Mouse (Mus musculus): Measurements from ENCODE around the gene Mybbp1a. TPM values are rescaled to one million over a fixed set of nuclear protein-coding genes. Genes with fewer than 3 reads are reported as not detected.

Mybbp1a gene
- polyA plus RNA-seq, 1 experiment from 2014 or later = 82.1 TPM

DNA sequence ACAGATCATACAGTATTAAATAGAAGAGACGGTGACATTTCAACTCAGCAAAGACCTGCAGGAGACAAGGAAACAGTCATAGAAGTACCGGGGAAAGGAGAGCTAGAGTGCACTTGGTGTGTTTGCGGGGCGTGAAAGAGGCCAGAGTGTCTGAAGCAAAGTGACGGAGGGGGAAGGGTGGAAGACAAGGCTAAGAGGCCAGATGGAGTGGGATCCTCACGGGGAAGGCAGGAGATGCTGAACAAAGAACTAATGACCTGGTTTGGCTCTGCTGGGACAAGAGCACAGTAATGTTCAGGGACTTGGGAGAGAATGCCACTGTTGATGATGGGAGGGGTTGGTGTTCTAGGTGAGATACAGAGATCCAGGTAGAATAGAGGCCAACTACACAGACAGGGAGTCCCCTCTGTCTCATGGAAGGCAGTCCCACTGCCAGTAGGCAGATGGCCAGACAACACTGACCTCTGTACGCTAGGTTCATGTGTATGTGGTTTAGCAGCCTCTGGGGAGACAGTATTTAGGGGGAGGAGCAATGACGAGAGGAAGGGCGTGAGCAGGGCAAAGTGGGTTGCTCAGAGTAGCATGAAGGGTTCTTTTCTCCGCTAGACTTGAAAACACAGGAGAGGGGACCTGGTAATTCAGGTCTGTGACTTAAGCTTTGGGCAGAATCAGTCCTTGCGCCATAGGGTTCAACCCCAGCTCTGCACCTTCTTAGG is 25.0 kb downstream of the Mybbp1a start:
- Histone ChIP-seq H3K4me1 (ENCODE audit: control insufficient read depth, insufficient read depth, low read length) (peaks cover 6% of the 10 kb centered on the region; the same call in 1 of the 2 replicates), H3K4me2 (ENCODE audit: low read length) (no peak overlapping the region), H3K9me3 (replicated peaks; ENCODE audit: control insufficient read depth, low read length) (no peaks in the 10 kb centered on the region), H3K27me3 (replicated peaks; ENCODE audit: control insufficient read depth, insufficient read depth, low read length) (no peaks in the 10 kb centered on the region), H3K36me3 (ENCODE audit: control insufficient read depth, insufficient read depth, low read length) (no peaks in the 10 kb centered on the region), H3K27ac (ENCODE audit: low read depth, low read length) (no peak overlapping the region), H3K4me3 (ENCODE audit: low read depth, low read length) (no peak overlapping the region), H3K9ac (ENCODE audit: low read length) (no peak overlapping the region)
- WGBS = 84% methylated on average over 11 of the region's 11 CpGs
- DNase-seq (ENCODE audit: low spot score) (no peak), ATAC-seq (no peak)

DNA sequence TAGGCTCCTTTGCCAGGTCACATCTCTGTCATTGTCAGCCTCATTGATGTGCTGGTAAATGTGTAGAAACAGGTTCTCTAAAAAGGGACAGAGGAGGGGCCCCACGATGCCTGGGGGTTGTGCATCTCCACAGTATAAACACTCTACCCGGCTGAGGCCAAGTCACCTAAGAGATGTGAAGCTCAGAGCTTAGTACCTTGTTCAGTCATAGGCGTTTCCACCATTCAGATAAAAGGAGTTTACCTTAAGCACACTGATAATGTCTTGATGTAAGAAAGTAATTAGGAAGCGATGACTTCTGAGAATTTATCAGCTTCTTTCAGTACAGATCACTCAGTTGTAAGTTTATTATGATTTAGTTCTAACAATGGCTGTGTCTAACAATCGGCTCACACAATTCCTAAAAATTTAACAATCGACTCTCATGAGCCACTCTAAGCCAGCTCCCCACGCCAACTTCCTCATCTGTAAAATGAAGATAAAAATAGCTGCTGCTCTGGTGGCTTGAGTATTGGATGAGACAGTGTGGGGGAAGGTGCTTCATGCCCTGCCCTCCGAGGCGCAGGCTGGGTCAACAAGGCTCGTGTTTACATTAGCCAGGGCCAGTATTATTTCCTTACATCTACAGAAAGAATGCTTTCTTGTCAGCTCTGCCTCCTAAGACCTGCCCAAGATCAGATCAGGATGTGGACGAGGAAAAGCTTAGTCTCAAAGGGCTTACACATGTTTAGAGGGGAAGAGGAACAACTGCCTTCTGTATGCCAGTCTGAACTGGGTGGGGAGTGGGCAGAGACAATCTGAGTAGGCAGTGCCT is 25.7 kb downstream of the Mybbp1a start:
- Histone ChIP-seq H3K9me3 (replicated peaks; ENCODE audit: control insufficient read depth, low read length) (no peaks in the 10 kb centered on the region), H3K27ac (ENCODE audit: low read depth, low read length) (no peak overlapping the region), H3K9ac (ENCODE audit: low read length) (no peak overlapping the region), H3K27me3 (replicated peaks; ENCODE audit: control insufficient read depth, insufficient read depth, low read length) (no peaks in the 10 kb centered on the region), H3K4me1 (ENCODE audit: control insufficient read depth, insufficient read depth, low read length) (peaks cover 6% of the 10 kb centered on the region; the same call in 1 of the 2 replicates), H3K4me3 (ENCODE audit: low read depth, low read length) (no peak overlapping the region), H3K36me3 (ENCODE audit: control insufficient read depth, insufficient read depth, low read length) (no peaks in the 10 kb centered on the region), H3K4me2 (ENCODE audit: low read length) (no peak overlapping the region)
- DNase-seq (ENCODE audit: low spot score) (no peak), ATAC-seq (no peak)
- 71% methylated on average over 11 of the region's 11 CpGs for WGBS

DNA sequence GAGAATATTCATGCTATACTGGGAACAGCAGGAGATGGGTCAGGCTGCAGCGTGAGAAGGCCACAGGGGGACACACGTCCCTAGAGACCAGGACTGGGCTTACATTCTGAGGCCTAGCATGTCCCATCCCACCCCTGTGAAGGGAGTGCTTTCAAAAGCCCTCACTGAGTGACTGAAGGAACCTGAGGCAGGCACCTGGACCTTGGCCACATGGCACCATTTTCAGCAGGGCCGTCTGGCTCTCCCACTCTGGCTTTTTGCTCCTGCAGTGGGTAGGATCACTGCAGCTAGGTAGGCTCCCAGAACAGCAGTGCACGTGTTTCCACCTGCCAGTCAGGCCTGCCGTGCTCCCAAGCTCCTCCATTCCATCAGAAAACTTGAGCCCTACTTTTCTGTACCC is 27.4 kb downstream of the Mybbp1a start:
- whole genome bisulfite sequencing = 72% methylated on average over 5 of the region's 5 CpGs
- no peak overlapping the region for H3K27ac ChIP-seq (ENCODE audit: low read depth, low read length)

DNA sequence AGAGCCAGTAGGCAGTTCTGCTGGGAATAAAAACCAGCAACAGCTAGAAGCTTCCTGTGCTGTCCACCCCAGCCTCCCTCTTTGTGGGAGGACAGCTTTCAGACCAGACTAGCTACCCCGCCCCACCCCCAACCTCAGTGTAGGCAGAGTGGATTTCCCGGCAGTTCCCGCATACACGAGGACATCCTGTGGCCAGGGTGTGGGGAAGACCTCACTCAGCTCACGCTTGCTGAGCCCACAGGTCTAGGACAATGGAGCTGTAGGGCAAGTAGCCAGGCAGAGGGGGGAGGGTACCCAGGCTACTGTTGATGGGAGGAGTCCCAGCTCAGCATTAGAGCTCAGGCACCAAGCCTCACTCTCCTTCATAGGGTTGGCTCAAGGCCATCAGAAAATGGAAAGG is 28.1 kb downstream of the Mybbp1a start:
- H3K9ac ChIP-seq (ENCODE audit: low read length) = no peak overlapping the region
- H3K4me1 ChIP-seq (ENCODE audit: control insufficient read depth, insufficient read depth, low read length) = peaks cover 6% of the 10 kb centered on the region; the same call in 1 of the 2 replicates
- H3K27ac ChIP-seq (ENCODE audit: low read depth, low read length) = no peak overlapping the region
- H3K27me3 ChIP-seq (replicated peaks; ENCODE audit: control insufficient read depth, insufficient read depth, low read length) = no peaks in the 10 kb centered on the region
- H3K36me3 ChIP-seq (ENCODE audit: control insufficient read depth, insufficient read depth, low read length) = no peaks in the 10 kb centered on the region
- WGBS = 33% methylated on average over 5 of the region's 5 CpGs
- H3K4me2 ChIP-seq (ENCODE audit: low read length) = no peak overlapping the region
- H3K4me3 ChIP-seq (ENCODE audit: low read depth, low read length) = no peak overlapping the region
- ATAC-seq (peak; percentile 70; the same call in 1 of the 2 replicates), DNase-seq (ENCODE audit: low spot score) (peak; percentile 71)
- no peaks in the 10 kb centered on the region for H3K9me3 ChIP-seq (replicated peaks; ENCODE audit: control insufficient read depth, low read length)

More for the DNA sequence above, 27.4 kb downstream of the Mybbp1a start:
- ATAC-seq (no peak), DNase-seq (ENCODE audit: low spot score) (no peak)
- Histone ChIP-seq H3K36me3 (ENCODE audit: control insufficient read depth, insufficient read depth, low read length) (no peaks in the 10 kb centered on the region), H3K4me3 (ENCODE audit: low read depth, low read length) (no peak overlapping the region), H3K4me1 (ENCODE audit: control insufficient read depth, insufficient read depth, low read length) (peaks cover 6% of the 10 kb centered on the region; the same call in 1 of the 2 replicates), H3K9ac (ENCODE audit: low read length) (no peak overlapping the region), H3K4me2 (ENCODE audit: low read length) (no peak overlapping the region), H3K27me3 (replicated peaks; ENCODE audit: control insufficient read depth, insufficient read depth, low read length) (no peaks in the 10 kb centered on the region), H3K9me3 (replicated peaks; ENCODE audit: control insufficient read depth, low read length) (no peaks in the 10 kb centered on the region)

DNA sequence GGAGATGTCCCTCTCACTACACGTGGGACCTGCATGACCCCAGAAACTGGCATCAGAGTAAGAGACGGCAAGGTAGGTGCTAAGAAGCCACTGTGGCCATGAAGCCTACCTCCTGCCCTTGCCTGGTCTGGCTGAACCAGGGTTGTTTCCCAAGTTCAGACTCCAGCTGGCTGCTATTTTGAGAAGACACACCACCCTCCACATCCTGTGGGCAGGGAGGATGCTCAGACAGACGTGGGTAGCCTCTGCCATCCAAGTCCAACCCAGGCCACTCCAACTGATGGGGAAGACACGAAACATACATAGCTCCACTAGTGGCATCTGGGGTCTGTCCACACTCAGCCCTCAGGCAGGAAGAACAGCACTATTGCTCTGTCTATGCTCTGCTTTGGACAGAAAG is 28.8 kb downstream of the Mybbp1a start:
- H3K27ac ChIP-seq (ENCODE audit: low read depth, low read length) = no peak overlapping the region
- H3K9me3 ChIP-seq (replicated peaks; ENCODE audit: control insufficient read depth, low read length) = no peaks in the 10 kb centered on the region
- no peak overlapping the region for H3K9ac ChIP-seq (ENCODE audit: low read length)
- ATAC-seq (no peak), DNase-seq (ENCODE audit: low spot score) (no peak)
- no peaks in the 10 kb centered on the region for H3K36me3 ChIP-seq (ENCODE audit: control insufficient read depth, insufficient read depth, low read length)
- no peaks in the 10 kb centered on the region for H3K27me3 ChIP-seq (replicated peaks; ENCODE audit: control insufficient read depth, insufficient read depth, low read length)
- H3K4me1 ChIP-seq (ENCODE audit: control insufficient read depth, insufficient read depth, low read length) = peaks cover 6% of the 10 kb centered on the region; the same call in 1 of the 2 replicates
- WGBS = 75% methylated on average over 4 of the region's 4 CpGs
- no peak overlapping the region for H3K4me3 ChIP-seq (ENCODE audit: low read depth, low read length)
- H3K4me2 ChIP-seq (ENCODE audit: low read length) = no peak overlapping the region

DNA sequence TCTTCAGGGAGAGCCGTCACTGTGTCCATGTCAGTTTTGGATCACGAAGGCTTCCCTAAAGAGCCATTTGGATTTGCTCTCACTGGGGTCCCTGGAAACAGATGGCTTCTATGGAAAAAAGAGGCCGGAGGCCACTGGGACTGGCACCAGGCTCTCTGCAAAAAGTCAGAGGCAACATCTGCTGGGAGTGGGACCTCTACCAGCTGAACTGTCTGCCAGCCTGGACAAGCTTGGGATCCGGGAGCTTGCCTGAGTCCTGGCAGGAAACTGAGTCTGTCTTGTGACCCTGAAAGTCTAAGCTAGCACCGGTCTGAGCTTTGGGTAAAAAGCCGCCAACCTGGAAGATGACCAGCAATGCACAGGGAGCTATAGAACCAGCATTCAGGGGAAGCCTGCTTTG is 30.2 kb downstream of the Mybbp1a start:
- Histone ChIP-seq H3K9ac (ENCODE audit: low read length) (no peak overlapping the region), H3K27ac (ENCODE audit: low read depth, low read length) (no peak overlapping the region), H3K4me3 (ENCODE audit: low read depth, low read length) (no peak overlapping the region), H3K36me3 (ENCODE audit: control insufficient read depth, insufficient read depth, low read length) (no peaks in the 10 kb centered on the region), H3K9me3 (replicated peaks; ENCODE audit: control insufficient read depth, low read length) (no peaks in the 10 kb centered on the region), H3K4me1 (ENCODE audit: control insufficient read depth, insufficient read depth, low read length) (peaks cover 6% of the 10 kb centered on the region; the same call in 1 of the 2 replicates), H3K27me3 (replicated peaks; ENCODE audit: control insufficient read depth, insufficient read depth, low read length) (no peaks in the 10 kb centered on the region), H3K4me2 (ENCODE audit: low read length) (no peak overlapping the region)
- 84% methylated on average over 6 of the region's 6 CpGs for WGBS
- no peak for ATAC-seq
- DNase-seq (ENCODE audit: low spot score) = no peak

DNA sequence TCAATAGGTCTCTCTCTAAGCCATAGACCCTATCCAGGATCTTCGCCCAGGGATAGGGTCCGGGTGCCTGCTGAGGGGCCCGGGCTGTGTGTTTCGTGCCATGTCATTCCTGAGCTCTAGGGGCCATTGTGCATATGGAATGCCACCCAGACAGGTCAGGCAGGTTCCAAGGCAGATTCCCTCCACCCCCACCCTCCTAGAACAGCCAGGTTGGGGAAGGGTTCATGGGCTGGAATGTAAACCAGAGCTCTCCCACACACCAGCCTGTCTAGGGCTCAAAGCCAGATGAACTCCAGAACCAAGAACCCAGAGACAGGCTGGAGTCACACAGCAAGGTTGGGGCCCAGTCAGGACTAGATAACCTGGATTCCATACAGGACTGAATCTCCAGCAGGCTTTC is 32.4 kb downstream of the Mybbp1a start:
- Histone ChIP-seq H3K27me3 (replicated peaks; ENCODE audit: control insufficient read depth, insufficient read depth, low read length) (no peaks in the 10 kb centered on the region), H3K9ac (ENCODE audit: low read length) (no peak overlapping the region), H3K36me3 (ENCODE audit: control insufficient read depth, insufficient read depth, low read length) (no peaks in the 10 kb centered on the region), H3K4me1 (ENCODE audit: control insufficient read depth, insufficient read depth, low read length) (peaks cover 6% of the 10 kb centered on the region; the same call in 1 of the 2 replicates), H3K4me2 (ENCODE audit: low read length) (no peak overlapping the region), H3K9me3 (replicated peaks; ENCODE audit: control insufficient read depth, low read length) (no peaks in the 10 kb centered on the region), H3K27ac (ENCODE audit: low read depth, low read length) (no peak overlapping the region), H3K4me3 (ENCODE audit: low read depth, low read length) (no peak overlapping the region)
- 91% methylated on average over 4 of the region's 4 CpGs for WGBS
- ATAC-seq = no peak
- DNase-seq (ENCODE audit: low spot score) = no peak

DNA sequence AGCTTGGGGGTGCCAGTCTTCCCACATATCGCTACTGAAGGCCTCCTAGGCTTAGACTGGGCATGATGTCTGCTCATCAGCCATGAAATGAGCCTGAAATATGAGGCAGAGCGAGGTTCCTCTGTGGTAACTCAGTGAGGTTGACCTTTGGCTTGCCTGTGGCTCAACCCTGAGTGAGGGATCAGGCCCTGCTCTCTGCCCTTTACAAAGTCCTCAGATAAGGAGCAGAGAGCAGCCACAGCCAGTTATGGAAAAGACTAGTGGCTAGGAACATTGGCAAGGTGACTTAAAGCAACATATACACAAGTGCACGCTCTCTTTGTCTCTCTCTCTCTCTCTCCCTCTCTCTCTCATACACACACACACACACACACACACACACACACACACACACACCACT is 33.8 kb downstream of the Mybbp1a start:
- ATAC-seq = no peak

DNA sequence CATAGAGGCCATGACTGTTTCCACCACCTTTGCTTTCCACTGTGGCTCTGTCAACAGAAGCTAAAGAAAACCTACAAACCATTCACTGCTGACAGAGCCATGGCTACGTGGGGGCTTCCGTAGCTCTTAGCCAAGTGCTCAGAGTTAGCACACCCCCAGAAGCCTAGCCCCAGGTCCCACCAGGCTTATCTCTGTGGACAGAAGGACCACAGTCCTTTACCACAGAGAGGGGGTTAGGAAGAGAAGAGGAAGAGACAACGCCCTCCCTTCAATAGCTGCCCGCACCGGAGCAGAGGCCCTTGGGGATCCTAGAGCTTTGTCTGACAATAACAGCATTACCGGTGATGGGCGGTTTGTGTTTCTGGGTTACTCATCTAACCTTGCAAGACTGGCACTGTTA is 34.3 kb downstream of the Mybbp1a start:
- Histone ChIP-seq H3K4me3 (ENCODE audit: low read depth, low read length) (no peak overlapping the region), H3K36me3 (ENCODE audit: control insufficient read depth, insufficient read depth, low read length) (no peaks in the 10 kb centered on the region), H3K27me3 (replicated peaks; ENCODE audit: control insufficient read depth, insufficient read depth, low read length) (no peaks in the 10 kb centered on the region), H3K9me3 (replicated peaks; ENCODE audit: control insufficient read depth, low read length) (no peaks in the 10 kb centered on the region), H3K9ac (ENCODE audit: low read length) (no peak overlapping the region), H3K27ac (ENCODE audit: low read depth, low read length) (no peak overlapping the region), H3K4me2 (ENCODE audit: low read length) (no peak overlapping the region), H3K4me1 (ENCODE audit: control insufficient read depth, insufficient read depth, low read length) (no peaks in the 10 kb centered on the region)
- 87% methylated on average over 7 of the region's 7 CpGs for WGBS
- DNase-seq (ENCODE audit: low spot score) = no peak
- no peak for ATAC-seq

More for the DNA sequence above, 33.8 kb downstream of the Mybbp1a start:
- no peaks in the 10 kb centered on the region for H3K27me3 ChIP-seq (replicated peaks; ENCODE audit: control insufficient read depth, insufficient read depth, low read length)
- H3K36me3 ChIP-seq (ENCODE audit: control insufficient read depth, insufficient read depth, low read length) = no peaks in the 10 kb centered on the region
- no peak overlapping the region for H3K4me2 ChIP-seq (ENCODE audit: low read length)
- no peak for DNase-seq (ENCODE audit: low spot score)
- H3K9ac ChIP-seq (ENCODE audit: low read length) = no peak overlapping the region
- 84% methylated on average over 3 of the region's 3 CpGs for WGBS
- H3K9me3 ChIP-seq (replicated peaks; ENCODE audit: control insufficient read depth, low read length) = no peaks in the 10 kb centered on the region
- no peaks in the 10 kb centered on the region for H3K4me1 ChIP-seq (ENCODE audit: control insufficient read depth, insufficient read depth, low read length)
- no peak overlapping the region for H3K4me3 ChIP-seq (ENCODE audit: low read depth, low read length)
- no peak overlapping the region for H3K27ac ChIP-seq (ENCODE audit: low read depth, low read length)

Measured in forebrain, embryonic 14.5 days (tissue).